Mouse (Mus musculus): Measurements from ENCODE around the gene Hoxa11.

Hoxa11 gene

DNA sequence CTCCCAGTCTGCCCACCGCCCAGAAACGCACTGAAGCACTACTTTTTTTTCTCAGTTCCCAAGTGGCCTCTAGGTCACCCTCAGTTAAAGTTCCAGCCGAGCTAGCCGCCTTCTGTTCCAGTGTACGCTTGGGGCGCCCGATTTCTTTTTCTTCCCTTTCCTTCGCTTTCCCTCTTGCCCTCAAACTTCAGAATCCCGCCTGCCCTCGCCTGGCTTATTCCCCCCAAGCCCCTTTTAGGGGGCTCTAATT lies 42.6 kb downstream of the Hoxa11 start:
- Histone ChIP-seq H3K9me3 (ENCODE audit: low read length) (no peaks in the 10 kb centered on the region), H3K36me3 (ENCODE audit: insufficient read depth, low read length) (no peaks in the 10 kb centered on the region), H3K4me1 (replicated peaks; ENCODE audit: low read depth, low read length) (peaks cover 45% of the 10 kb centered on the region), H3K4me3 (replicated peaks; ENCODE audit: low read length) (peak overlapping the region; percentile 78), H3K27me3 (ENCODE audit: insufficient read depth, low read length) (peaks cover 100% of the 10 kb centered on the region)
- TF ChIP-seq CTCF (conservative IDR thresholded peaks at IDR 0.05; ENCODE audit: low read length) = no peak
- TF ChIP-seq NANOG (IDR thresholded peaks at IDR 0.05; ENCODE audit: borderline replicate concordance, low read length) = no peak
- no peak for TF ChIP-seq POU5F1 (IDR thresholded peaks at IDR 0.05; ENCODE audit: borderline replicate concordance, low read length)

- Histone ChIP-seq H3K4me3 (replicated peaks; ENCODE audit: low read length) (peak overlapping the region; percentile 78), H3K4me1 (replicated peaks; ENCODE audit: low read depth, low read length) (peaks cover 46% of the 10 kb centered on the region), H3K27me3 (ENCODE audit: insufficient read depth, low read length) (peaks cover 100% of the 10 kb centered on the region), H3K36me3 (ENCODE audit: insufficient read depth, low read length) (no peaks in the 10 kb centered on the region), H3K9me3 (ENCODE audit: low read length) (no peaks in the 10 kb centered on the region)
- TF ChIP-seq NANOG (IDR thresholded peaks at IDR 0.05; ENCODE audit: borderline replicate concordance, low read length) = no peak
- TF ChIP-seq POU5F1 (IDR thresholded peaks at IDR 0.05; ENCODE audit: borderline replicate concordance, low read length) = no peak
- no peak for TF ChIP-seq CTCF (conservative IDR thresholded peaks at IDR 0.05; ENCODE audit: low read length)
These were observed 43.1 kb downstream of the Hoxa11 start for GRCm38 (mm10) chr6:52202362-52203120.

DNA sequence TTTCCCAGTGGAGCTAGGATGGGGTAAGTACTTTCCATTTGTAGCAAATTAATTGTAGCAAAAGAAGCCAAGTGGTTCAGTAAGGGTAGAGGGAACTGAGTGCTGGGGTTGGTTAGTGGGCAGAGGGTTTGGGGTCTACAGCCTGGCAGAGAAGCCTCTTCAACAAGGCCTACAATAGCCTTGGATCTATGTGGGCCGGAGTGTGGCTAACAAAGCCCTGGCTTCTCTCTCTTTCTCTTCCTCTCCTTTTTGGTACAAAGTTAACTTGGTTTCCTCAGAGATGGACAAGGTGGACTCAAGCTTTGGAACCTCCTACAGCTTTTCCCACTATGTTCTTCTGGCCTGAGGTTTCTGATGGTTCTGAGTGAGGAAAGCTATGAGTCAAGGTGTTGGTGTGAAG lies 44.3 kb downstream of the Hoxa11 start:
- no peaks in the 10 kb centered on the region for H3K36me3 ChIP-seq (ENCODE audit: insufficient read depth, low read length)
- H3K27me3 ChIP-seq (ENCODE audit: insufficient read depth, low read length) = peaks cover 100% of the 10 kb centered on the region
- H3K4me1 ChIP-seq (replicated peaks; ENCODE audit: low read depth, low read length) = peaks cover 52% of the 10 kb centered on the region
- no peak for TF ChIP-seq POU5F1 (IDR thresholded peaks at IDR 0.05; ENCODE audit: borderline replicate concordance, low read length)
- TF ChIP-seq NANOG (IDR thresholded peaks at IDR 0.05; ENCODE audit: borderline replicate concordance, low read length) = no peak
- no peak for TF ChIP-seq CTCF (conservative IDR thresholded peaks at IDR 0.05; ENCODE audit: low read length)
- no peak overlapping the region for H3K4me3 ChIP-seq (replicated peaks; ENCODE audit: low read length)
- no peaks in the 10 kb centered on the region for H3K9me3 ChIP-seq (ENCODE audit: low read length)

GRCm38 (mm10) chr6:52200751-52201250 lies 44.8 kb downstream of the Hoxa11 start:
- H3K36me3 ChIP-seq (ENCODE audit: insufficient read depth, low read length) = no peaks in the 10 kb centered on the region
- H3K4me3 ChIP-seq (replicated peaks; ENCODE audit: low read length) = no peak overlapping the region
- H3K27me3 ChIP-seq (ENCODE audit: insufficient read depth, low read length) = peaks cover 100% of the 10 kb centered on the region
- no peaks in the 10 kb centered on the region for H3K9me3 ChIP-seq (ENCODE audit: low read length)
- TF ChIP-seq POU5F1 (IDR thresholded peaks at IDR 0.05; ENCODE audit: borderline replicate concordance, low read length) = no peak
- TF ChIP-seq CTCF (conservative IDR thresholded peaks at IDR 0.05; ENCODE audit: low read length) = no peak
- TF ChIP-seq NANOG (IDR thresholded peaks at IDR 0.05; ENCODE audit: borderline replicate concordance, low read length) = no peak
- H3K4me1 ChIP-seq (replicated peaks; ENCODE audit: low read depth, low read length) = peaks cover 47% of the 10 kb centered on the region

- Histone ChIP-seq H3K9me3 (ENCODE audit: low read length) (no peaks in the 10 kb centered on the region), H3K4me1 (replicated peaks; ENCODE audit: low read depth, low read length) (peaks cover 41% of the 10 kb centered on the region), H3K36me3 (ENCODE audit: insufficient read depth, low read length) (no peaks in the 10 kb centered on the region), H3K4me3 (replicated peaks; ENCODE audit: low read length) (no peak overlapping the region), H3K27me3 (ENCODE audit: insufficient read depth, low read length) (peaks cover 99% of the 10 kb centered on the region)
- TF ChIP-seq CTCF (conservative IDR thresholded peaks at IDR 0.05; ENCODE audit: low read length) (no peak), POU5F1 (IDR thresholded peaks at IDR 0.05; ENCODE audit: borderline replicate concordance, low read length) (no peak), NANOG (IDR thresholded peaks at IDR 0.05; ENCODE audit: borderline replicate concordance, low read length) (no peak)
These were observed 45.4 kb downstream of the Hoxa11 start for GRCm38 (mm10) chr6:52200073-52200750.

GRCm38 (mm10) chr6:52197271-52197670 lies 48.3 kb downstream of the Hoxa11 start:
- Histone ChIP-seq H3K9me3 (ENCODE audit: low read length) (no peaks in the 10 kb centered on the region), H3K4me3 (replicated peaks; ENCODE audit: low read length) (no peak overlapping the region), H3K4me1 (replicated peaks; ENCODE audit: low read depth, low read length) (peaks cover 24% of the 10 kb centered on the region), H3K27me3 (ENCODE audit: insufficient read depth, low read length) (peaks cover 97% of the 10 kb centered on the region), H3K36me3 (ENCODE audit: insufficient read depth, low read length) (no peaks in the 10 kb centered on the region)
- no peak for TF ChIP-seq POU5F1 (IDR thresholded peaks at IDR 0.05; ENCODE audit: borderline replicate concordance, low read length)
- TF ChIP-seq NANOG (IDR thresholded peaks at IDR 0.05; ENCODE audit: borderline replicate concordance, low read length) = no peak
- no peak for TF ChIP-seq CTCF (conservative IDR thresholded peaks at IDR 0.05; ENCODE audit: low read length)

GRCm38 (mm10) chr6:52196811-52197210 lies 48.8 kb downstream of the Hoxa11 start:
- Histone ChIP-seq H3K27me3 (ENCODE audit: insufficient read depth, low read length) (peaks cover 97% of the 10 kb centered on the region), H3K9me3 (ENCODE audit: low read length) (no peaks in the 10 kb centered on the region), H3K4me1 (replicated peaks; ENCODE audit: low read depth, low read length) (peaks cover 29% of the 10 kb centered on the region), H3K4me3 (replicated peaks; ENCODE audit: low read length) (no peak overlapping the region), H3K36me3 (ENCODE audit: insufficient read depth, low read length) (no peaks in the 10 kb centered on the region)
- TF ChIP-seq POU5F1 (IDR thresholded peaks at IDR 0.05; ENCODE audit: borderline replicate concordance, low read length) (no peak), NANOG (IDR thresholded peaks at IDR 0.05; ENCODE audit: borderline replicate concordance, low read length) (no peak), CTCF (conservative IDR thresholded peaks at IDR 0.05; ENCODE audit: low read length) (no peak)

GRCm38 (mm10) chr6:52194690-52195089 lies 50.9 kb downstream of the Hoxa11 start:
- no peaks in the 10 kb centered on the region for H3K36me3 ChIP-seq (ENCODE audit: insufficient read depth, low read length)
- peaks cover 93% of the 10 kb centered on the region for H3K27me3 ChIP-seq (ENCODE audit: insufficient read depth, low read length)
- H3K4me1 ChIP-seq (replicated peaks; ENCODE audit: low read depth, low read length) = peaks cover 30% of the 10 kb centered on the region
- H3K4me3 ChIP-seq (replicated peaks; ENCODE audit: low read length) = no peak overlapping the region
- TF ChIP-seq POU5F1 (IDR thresholded peaks at IDR 0.05; ENCODE audit: borderline replicate concordance, low read length) = no peak
- TF ChIP-seq NANOG (IDR thresholded peaks at IDR 0.05; ENCODE audit: borderline replicate concordance, low read length) = no peak
- TF ChIP-seq CTCF (conservative IDR thresholded peaks at IDR 0.05; ENCODE audit: low read length) = no peak
- H3K9me3 ChIP-seq (ENCODE audit: low read length) = no peaks in the 10 kb centered on the region

Data from E14TG2a.4 (cell line).